Mouse (Mus musculus) spleen, postnatal 4 days (tissue): Measurements from ENCODE around the gene Tmbim4.
"Not testable (repeated sequence)": the region's sequence is repeated elsewhere in the genome, so short reads cannot be mapped to it uniquely, and the experiment has no call there.

Experiments used
- DNase-seq, 2 experiments: peaks; one replicate each; pipeline ENCODE4 v3.0.0; 2022; ENCODE audit warnings: low spot score in 2 of 2

Tmbim4 gene

GRCm38 (mm10) chr10:120197061-120197835, 4.1 kb upstream of the Tmbim4 start:
- DNase-seq = no peak

DNA sequence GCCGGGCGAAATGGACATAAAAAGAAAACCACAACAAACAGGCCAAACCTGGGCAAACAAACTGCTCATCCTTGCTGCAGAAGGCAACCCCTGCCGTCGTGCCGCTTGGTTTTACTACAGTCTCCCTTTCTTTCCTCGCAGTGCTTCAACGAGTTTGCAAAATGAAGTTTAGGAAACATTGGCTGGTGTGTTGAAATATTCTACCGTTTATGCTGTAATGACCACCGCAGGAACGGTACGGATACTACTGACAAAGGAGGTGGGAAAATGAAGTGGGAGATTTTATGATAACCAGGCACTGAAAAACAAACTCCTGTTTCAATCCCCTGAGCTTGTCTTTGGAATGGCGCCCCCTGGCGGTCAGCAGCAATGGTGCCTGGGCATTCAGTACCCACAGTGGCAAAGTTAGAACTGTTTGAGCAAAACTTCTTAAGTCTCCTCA, 592 bp downstream of the Tmbim4 start, which contains the start of gene Irak3:
TSS of gene Irak3 (minus strand) at position 170 of the 442 bp plus-strand sequence.
- DNase-seq = peak; percentile 85 to 97

DNA sequence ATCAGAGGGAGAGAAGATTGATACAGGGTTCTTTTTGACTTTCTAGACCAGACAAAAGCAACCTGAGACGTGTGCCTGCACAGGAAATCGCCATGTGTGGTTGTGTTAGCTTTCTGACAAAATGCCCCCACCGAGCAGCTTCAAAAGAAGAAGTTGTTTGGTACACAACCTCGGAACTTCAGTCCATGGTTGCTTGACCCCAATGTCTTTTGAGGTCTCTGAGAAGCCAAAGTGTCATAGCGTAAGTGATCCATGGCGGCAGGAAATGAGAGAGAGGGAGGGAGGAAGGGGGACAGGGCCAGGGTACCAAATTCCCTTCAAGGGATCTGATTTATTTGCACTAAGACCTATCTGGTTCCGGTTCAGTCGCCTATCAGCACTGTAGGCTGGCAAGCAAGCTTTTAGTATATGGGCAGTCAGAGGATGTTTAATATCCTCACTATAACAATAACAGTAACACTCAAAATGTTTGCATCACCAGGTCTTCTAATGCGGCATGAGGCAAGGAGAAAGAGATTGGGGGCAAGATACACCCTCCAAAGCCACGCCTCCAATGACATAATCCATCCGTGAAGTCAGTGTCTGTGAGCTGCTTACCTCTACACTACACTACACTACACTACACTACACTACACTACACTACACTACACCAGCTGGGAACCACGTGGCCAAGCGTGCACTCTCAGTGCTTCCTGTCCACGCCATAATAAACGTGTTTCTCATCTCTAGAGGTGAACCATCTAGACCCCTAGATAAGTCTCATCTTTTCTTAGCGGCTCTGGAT, 1.3 kb downstream of the Tmbim4 start:
- no peak for DNase-seq

DNA sequence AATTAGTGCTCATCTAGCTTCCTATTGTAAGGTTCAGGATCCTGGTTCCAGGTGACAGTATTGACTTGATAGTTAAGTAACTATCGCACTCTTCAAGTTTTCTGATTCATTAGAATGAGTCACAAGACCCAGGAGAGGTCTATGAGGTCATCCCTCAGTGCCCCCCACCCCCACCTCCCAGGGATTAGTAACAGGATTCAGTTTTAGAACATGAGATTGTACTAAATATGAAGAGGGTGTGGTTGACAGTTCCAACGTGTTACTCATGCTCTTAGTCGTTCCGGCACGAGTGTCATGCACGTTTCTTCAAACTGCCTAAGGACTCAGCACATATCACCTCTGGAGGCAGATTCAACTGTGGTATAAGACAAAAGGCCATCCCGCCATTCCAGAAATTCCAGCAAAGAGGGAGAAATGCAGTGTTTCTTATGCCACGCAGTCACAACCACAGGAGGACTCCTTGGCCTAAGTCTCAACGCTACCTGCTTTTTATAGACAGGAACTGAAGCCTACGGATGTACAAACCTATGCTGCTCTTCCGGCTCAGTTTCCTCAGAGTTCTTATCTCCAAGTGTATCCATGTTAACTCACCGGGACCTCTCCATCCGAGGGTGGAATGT, 3.3 kb downstream of the Tmbim4 start:
- DNase-seq = no peak

DNA sequence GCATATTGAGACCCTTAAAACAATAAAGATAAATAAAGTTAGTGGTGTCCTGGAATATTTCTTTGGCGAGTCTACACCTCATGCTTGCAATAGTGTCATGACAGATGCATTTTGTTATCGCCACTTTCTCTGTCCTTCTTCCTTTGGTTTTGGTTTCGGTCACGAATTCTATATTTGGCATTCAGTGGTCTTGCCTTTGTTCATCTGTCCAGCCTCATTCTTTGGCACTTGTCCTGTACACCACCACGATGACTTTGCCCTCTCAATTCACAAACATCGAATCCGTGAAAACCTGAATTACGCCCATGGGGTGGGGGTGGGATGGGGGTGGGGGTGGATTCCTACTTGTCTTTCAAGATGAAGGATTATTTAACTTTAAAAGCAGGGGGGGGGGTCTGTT, 6.6 kb downstream of the Tmbim4 start:
- no peak for DNase-seq

GRCm38 (mm10) chr10:120208575-120209538, 7.5 kb downstream of the Tmbim4 start:
- peak; percentile 69 to 87 for DNase-seq

GRCm38 (mm10) chr10:120209539-120209925, 8.1 kb downstream of the Tmbim4 start:
- DNase-seq = no peak

- no peak for DNase-seq
Measured at GRCm38 (mm10) chr10:120210096-120210495, 8.7 kb downstream of the Tmbim4 start.

GRCm38 (mm10) chr10:120217099-120217498, 15.7 kb downstream of the Tmbim4 start:
- not testable (repeated sequence) for DNase-seq

GRCm38 (mm10) chr10:120218996-120219395, 17.6 kb downstream of the Tmbim4 start:
- no peak for DNase-seq

DNA sequence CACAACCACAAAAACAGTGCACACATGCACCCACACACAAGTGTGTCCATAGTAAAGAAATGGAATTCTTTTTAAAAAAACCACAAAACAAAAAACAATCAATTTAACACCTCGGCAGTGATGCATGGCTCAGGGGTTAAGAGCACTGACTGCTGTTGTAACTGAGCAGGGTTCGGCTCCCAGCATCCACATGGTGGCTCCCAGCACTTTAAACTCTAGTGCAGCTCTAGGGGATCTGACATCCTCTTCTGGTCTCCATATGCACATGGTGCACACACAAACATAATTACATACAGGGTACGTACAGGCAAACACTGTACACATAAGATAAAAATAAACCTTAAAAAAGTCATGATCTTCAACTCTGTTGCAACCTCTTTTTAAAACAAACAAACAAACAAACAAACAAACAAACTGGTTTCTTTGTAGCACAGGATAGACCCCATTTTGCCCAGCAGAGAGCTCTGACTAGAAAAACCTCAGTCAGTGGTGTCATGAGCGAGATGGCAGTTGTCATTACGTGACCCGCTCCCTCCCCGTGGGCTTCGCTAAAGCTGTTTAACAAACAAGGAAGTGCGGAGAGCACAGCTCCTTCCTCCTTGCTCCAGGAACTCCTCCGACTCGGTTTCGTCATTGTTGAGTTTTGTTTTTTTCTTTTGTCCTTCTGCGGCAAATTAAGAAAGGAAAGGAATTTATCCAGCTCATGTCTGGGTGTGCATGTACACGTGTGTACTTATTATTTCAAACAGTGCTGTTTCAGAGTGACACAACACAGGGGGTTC, 18.4 kb downstream of the Tmbim4 start:
- DNase-seq = no peak

DNA sequence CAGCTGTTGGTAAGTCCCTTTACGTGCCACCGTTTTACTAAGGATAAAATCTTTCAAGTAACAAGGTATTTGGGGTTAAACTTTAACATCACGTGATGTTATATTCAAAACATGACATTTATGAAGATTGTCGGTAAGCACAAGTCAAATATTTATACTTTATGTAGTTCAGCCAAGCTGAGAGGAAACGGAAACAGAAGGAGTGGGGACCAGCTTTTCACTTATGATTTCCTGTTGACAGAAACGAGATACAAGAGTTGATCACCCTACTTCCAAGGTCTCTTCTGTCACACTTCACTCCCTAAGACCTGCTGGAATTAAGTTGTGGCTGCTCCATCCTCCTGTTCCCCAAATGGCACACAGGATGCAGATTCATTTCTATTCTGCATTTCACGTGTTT, 19.4 kb downstream of the Tmbim4 start:
- no peak for DNase-seq

DNA sequence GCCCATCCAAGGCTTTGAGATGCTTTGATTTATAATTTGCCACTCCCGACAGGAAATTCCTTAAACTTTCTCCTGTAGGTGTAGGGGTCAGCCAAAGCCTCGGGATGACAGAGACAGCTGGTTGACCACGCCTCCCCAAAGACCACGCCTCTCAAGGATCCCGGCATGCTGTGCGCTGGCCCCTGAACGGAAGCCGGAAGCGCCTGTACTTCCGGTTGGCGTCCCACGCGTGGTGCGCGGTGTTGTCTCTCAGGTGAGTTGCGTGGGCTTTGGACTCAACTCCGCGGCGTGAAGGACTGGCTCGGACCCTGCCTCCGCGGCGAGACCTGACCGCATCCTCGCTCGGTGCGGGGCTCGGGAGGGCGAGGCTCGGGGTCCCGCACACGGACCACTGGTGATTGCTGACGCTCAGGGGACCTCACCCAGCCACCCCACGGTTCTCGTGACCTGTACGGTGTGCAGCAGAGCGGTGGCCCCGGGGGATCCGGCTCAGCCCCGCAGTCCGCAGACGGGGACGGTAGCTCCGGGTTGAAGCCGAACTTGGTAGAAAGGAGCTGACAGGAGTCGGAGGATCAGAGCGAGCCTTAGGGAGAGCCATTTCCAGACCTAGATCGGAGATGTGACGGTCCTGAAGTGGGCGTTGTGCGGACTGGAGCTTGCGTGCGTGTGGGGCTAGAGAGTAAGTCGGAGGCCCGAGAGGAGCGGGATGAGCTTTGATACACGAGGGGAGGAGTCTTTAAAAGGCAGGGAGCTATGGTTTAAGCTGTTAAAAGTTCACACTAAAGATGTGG, 25.7 kb downstream of the Tmbim4 start, which contains the start of gene Llph:
TSS of gene Llph (plus strand) at position 200 of the 791 bp plus-strand sequence.
- DNase-seq = peak; percentile 84 to 91

- peak; percentile 74 to 90 for DNase-seq
Measured at GRCm38 (mm10) chr10:120231718-120232117, 30.3 kb downstream of the Tmbim4 start.

DNA sequence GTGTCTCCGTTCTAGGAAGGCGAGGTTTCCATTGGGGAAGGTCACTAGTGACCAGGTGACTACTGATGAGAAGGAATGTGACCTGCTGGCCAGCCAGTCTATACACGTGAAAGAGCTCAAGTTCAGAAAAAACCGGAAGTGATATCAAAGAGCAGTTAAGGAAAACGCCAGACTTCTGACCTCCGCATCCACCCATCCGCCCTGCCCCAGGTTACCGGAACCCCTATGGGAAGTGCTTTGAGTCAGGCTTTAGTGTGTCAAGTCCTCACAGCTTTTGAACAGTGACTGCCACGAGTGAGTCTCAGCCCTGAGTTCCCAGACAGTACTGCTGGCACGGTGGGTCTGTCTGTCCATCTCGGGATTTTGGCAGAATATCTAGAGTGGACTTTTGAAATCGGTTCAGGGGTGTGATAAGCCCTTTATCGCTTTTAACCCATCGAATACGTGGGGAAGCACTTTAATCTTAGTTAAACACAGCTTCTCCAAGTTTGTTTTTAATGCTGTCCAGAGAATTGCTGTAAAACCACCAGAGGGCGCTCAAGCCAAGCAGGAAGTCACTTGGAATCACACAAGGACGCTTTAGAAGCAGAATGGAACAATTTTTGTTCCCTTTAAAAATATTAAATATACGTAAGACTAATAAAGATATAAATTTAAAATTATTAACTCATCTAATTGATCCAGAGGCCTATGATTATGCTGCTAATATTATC, 32.4 kb downstream of the Tmbim4 start:
- peak; percentile 36 to 80 for DNase-seq

GRCm38 (mm10) chr10:120236855-120237254, 35.5 kb downstream of the Tmbim4 start:
- DNase-seq = no peak

GRCm38 (mm10) chr10:120238241-120238640, 36.9 kb downstream of the Tmbim4 start:
- DNase-seq = no peak

GRCm38 (mm10) chr10:120239476-120239875, 38.1 kb downstream of the Tmbim4 start:
- no peak for DNase-seq

DNA sequence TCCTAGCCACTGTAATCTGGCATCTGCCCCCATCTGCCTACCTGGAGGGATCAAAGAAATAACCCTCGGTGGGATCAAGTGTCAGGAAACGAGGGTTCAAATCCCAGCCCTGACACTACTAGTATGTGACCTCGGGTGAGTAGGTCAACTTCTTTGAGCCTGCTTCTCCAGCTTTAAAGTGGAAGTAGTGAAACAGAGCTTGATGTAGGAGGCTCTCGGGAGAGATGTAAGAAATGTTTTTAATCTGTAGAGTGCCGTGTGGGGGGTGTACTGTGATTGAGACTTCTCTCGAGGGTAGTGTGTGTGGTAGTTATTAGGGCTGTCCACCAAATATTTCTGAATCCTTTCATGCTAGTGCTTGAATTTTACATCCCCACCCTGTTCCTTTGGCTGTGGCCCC, 41.0 kb downstream of the Tmbim4 start:
- no peak for DNase-seq
